Mouse (Mus musculus) midbrain, embryonic 15.5 days (tissue): Measurements from ENCODE around the gene Limch1. TPM values are rescaled to one million over a fixed set of nuclear protein-coding genes. Genes with fewer than 3 reads are reported as not detected.
A peak's percentile ranks its signal among the peaks of the same experiment; 100 is the strongest.

Experiments used
- ATAC-seq: fragments of 200-750 bp; cut with Nextera tagmentation; replicated peaks from 2 replicates; pipeline ENCODE4 v1.8.0; 2017; ENCODE audit warnings: moderate TSS enrichment
- H3K27ac ChIP-seq: fragments of 300-500 bp; sonication (generic); 2 replicates; pipeline ENCODE4 v1.5.1; 2015; ENCODE audit warnings: mild to moderate bottlenecking, inconsistent platforms
- H3K27me3 ChIP-seq: fragments of 300-500 bp; sonication (generic); replicated peaks from 2 replicates; pipeline ENCODE4 v1.6.1; 2015; ENCODE audit warnings: inconsistent platforms
- H3K36me3 ChIP-seq: fragments of 300-500 bp; sonication (generic); replicated peaks from 2 replicates; pipeline ENCODE4 v1.6.1; 2015; ENCODE audit warnings: inconsistent platforms
- H3K4me1 ChIP-seq: fragments of 300-500 bp; sonication (generic); 2 replicates; pipeline ENCODE4 v1.6.1; 2015; ENCODE audit warnings: inconsistent platforms
- H3K4me2 ChIP-seq: fragments of 300-500 bp; sonication (generic); 2 replicates; pipeline ENCODE4 v1.6.1; 2015; ENCODE audit warnings: inconsistent platforms, mild to moderate bottlenecking, moderate library complexity
- H3K4me3 ChIP-seq: fragments of 300-500 bp; sonication (generic); 2 replicates; pipeline ENCODE4 v1.5.1; 2015; ENCODE audit warnings: mild to moderate bottlenecking, inconsistent platforms
- H3K9ac ChIP-seq: fragments of 300-500 bp; sonication (generic); 2 replicates; pipeline ENCODE4 v1.6.1; 2015; ENCODE audit warnings: mild to moderate bottlenecking, inconsistent platforms
- H3K9me3 ChIP-seq: fragments of 300-500 bp; sonication (generic); 2 replicates; pipeline ENCODE4 v1.6.1; 2016; ENCODE audit warnings: inconsistent platforms
- WGBS: fragments of 180-500 bp; shearing (Covaris S2); methylation state at CpG from one replicate; pipeline ENCODE4 v1.1.7; 2015; ENCODE audit warnings: mixed read lengths; 5-methylcytosine and 5-hydroxymethylcytosine counted together
- polyA plus RNA-seq: library from polyadenylated mRNA; unstranded; fragments of >200 nt; fragmentation: Nextera tagmentation; extraction: Ambion mirVana; gene quantifications from 2 replicates; pipeline ENCODE4 v1.2.1, GENCODE M21; 2015

Gene Limch1
- 47.6 and 51.1 TPM in 2 replicates for polyA plus RNA-seq

DNA sequence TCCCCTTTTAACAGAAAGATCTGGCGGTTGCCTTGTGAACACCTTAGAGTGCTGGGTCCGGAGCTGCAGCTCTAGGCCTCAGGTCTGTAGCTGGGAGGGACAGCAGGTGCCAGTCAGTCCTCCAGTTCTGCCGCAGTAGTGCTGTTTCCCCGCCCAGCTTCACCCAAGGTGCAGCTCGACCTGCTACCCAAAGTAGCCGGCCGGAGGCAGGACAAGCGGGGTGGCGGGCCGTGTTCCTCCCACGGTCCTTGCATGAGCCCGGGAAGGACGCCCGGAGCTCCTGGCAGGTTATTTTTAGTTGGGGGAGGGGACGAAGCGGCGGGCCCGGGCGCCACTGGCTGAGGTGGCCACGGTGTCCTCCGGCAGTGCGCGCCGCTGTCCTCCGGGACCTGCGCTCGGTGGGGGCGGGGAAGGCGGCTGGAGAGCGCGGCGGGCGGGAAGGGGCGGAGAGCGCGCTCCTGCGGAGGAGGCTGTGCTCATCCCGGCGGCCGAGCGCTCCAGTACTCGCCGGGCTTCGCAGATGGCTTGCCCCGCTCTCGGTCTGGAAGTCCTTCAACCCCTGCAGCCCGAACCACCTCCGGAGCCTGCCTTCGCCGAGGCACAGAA, at the start of gene Limch1:
Limch1 (plus strand) TSS at position 438 of the 606 bp plus-strand sequence.
- Histone ChIP-seq H3K4me3 (peak within 1 kb of the TSS; percentile 62), H3K9ac (peak within 1 kb of the TSS; percentile 69), H3K36me3 (no peaks in the 10 kb centered on the region), H3K27me3 (no peaks in the 10 kb centered on the region), H3K9me3 (no peaks in the 10 kb centered on the region), H3K4me1 (peaks cover 33% of the 10 kb centered on the region), H3K27ac (peak within 1 kb of the TSS; percentile 86), H3K4me2 (peak within 1 kb of the TSS; percentile 80)
- ATAC-seq, result peak; percentile 84
- WGBS, result under 1% methylated on average over 48 of the region's 50 CpGs

DNA sequence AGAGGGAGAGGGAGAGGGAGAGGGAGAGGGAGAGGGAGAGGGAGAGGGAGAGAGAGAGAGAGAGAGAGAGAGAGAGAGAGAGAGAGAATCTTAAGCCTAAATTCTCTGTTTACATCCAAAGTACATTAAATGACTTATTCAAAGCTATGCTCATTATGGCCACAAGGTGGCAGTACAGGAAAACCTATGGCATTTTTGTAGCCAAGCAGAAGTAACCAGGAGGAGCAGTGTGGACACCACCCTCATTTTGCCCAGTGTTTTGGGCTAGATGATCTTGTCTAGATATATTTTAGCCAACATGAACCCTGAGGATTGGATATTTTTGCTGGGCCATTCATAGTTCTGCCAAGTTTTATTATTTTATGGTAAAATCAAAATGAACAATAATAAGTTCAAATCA, 48.5 kb upstream of the Limch1 start:
- no peak overlapping the region for H3K4me3 ChIP-seq
- no peak overlapping the region for H3K4me2 ChIP-seq
- no peak overlapping the region for H3K9ac ChIP-seq
- H3K4me1 ChIP-seq, result no peaks in the 10 kb centered on the region; the same call in 1 of the 2 replicates
- no peaks in the 10 kb centered on the region for H3K27me3 ChIP-seq
- no peak overlapping the region for H3K27ac ChIP-seq
- H3K9me3 ChIP-seq, result no peaks in the 10 kb centered on the region
- ATAC-seq, result 0 out of 2 replicates have a peak, but pooled peaks have one; percentile 25
- H3K36me3 ChIP-seq, result no peaks in the 10 kb centered on the region

DNA sequence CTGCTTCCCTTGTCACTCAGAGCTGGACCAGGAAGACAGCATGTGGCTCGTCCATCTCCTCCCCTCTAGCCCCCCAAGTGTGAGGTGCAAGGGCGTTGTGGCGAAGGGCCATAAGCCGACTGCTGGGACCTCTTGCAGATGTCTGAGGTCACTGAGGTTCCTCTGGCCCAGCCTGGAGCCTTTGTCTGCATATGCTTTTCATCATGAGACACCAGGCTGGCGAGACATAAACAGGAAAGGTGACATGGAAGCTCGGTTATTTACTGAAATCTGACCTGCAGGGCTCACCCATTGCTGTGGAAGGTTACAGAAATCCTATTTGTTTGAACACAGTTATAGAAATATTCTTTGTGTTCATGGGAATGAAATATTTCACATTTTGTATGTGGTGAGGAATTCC, 45.7 kb upstream of the Limch1 start:
- no peak for ATAC-seq
- WGBS, result 76% methylated on average over 6 of the region's 6 CpGs
- H3K27ac ChIP-seq, result no peak overlapping the region

DNA sequence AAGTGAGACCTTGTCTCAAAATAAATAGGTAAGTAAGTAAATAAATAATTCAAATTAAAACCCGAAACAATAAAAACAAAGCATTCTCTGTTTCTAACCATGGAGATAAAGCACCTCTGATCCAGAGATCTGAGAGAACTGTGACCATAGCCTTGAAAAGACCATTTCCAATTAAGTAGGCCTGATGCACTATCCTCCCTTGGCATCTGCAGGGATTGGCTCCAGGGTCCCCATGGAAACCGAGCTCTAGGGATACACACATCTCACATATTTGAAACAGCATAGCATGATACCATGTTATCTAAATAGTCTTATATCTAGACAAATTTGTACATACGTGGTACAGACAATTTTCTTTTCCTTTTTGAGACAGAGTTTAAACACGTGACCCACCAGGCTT, 43.7 kb upstream of the Limch1 start:
- Histone ChIP-seq H3K27me3 (no peaks in the 10 kb centered on the region), H3K36me3 (no peaks in the 10 kb centered on the region), H3K9ac (no peak overlapping the region), H3K4me2 (no peak overlapping the region), H3K4me3 (no peak overlapping the region), H3K9me3 (no peaks in the 10 kb centered on the region), H3K27ac (no peak overlapping the region), H3K4me1 (peaks cover 6% of the 10 kb centered on the region; the same call in 1 of the 2 replicates)
- WGBS, result 74% methylated on average over 4 of the region's 4 CpGs
- ATAC-seq, result no peak

More for the DNA sequence above, 45.7 kb upstream of the Limch1 start:
- Histone ChIP-seq H3K4me2 (no peak overlapping the region), H3K27me3 (no peaks in the 10 kb centered on the region), H3K9me3 (no peaks in the 10 kb centered on the region), H3K4me3 (no peak overlapping the region), H3K36me3 (no peaks in the 10 kb centered on the region), H3K4me1 (peaks cover 6% of the 10 kb centered on the region; the same call in 1 of the 2 replicates), H3K9ac (no peak overlapping the region)

DNA sequence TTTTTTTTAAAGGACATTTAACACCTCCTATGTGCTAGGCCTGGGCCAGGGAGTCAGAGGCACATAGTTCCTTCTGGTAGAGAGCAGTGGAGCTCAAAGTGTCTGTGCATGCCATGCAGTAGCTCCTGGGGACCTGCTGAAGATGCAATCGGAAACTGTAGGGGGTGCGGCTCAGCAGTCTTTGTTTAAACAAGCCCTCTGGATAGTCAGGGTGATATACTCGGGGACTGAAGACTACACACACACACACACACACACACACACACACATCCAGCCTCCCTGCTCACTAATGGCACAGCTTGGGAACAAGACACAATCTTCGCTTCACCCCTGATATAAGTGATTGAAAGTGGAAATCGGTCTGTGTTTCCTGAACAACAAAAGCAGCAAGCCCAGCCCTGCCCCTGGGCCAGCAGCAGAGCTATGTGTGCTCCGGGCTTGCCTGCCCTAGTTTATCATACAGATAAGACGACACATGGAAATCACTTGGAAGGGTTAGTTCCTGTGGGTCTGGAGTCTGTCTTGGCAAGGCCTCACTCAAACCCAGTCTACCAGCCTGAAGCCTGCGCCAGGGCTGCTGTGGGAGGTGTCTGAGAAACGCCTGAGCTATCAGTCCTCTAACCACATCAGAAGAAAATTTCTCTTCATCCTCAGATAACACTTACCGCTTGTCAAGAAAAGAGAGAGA, 42.2 kb upstream of the Limch1 start:
- Histone ChIP-seq H3K27me3 (no peaks in the 10 kb centered on the region), H3K4me2 (no peak overlapping the region), H3K27ac (no peak overlapping the region), H3K9ac (no peak overlapping the region), H3K36me3 (no peaks in the 10 kb centered on the region), H3K9me3 (no peaks in the 10 kb centered on the region), H3K4me3 (no peak overlapping the region), H3K4me1 (peaks cover 6% of the 10 kb centered on the region; the same call in 1 of the 2 replicates)
- 53% methylated on average over 10 of the region's 10 CpGs for WGBS
- ATAC-seq, result no peak

DNA sequence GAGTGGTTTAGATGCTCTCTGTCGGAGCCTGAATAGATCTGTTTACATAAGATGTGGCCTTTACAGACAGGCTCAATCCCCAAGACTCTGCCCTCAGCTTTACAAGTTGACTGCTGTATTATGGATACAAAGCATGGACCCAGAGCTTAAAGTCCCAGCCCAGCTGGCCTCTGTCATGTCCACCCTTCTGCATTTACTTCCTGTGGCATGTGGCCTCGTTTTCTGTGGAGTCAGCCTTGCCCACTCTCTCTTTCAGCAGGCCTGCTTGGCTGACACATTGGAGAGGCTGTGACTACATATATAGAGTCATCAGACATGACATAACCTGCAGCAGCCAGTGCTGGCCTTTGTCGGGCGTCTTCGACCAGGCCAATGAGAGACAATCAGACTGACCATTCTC, 37.8 kb upstream of the Limch1 start:
- H3K9ac ChIP-seq, result no peak overlapping the region
- no peak overlapping the region for H3K4me3 ChIP-seq
- H3K27ac ChIP-seq, result no peak overlapping the region
- peaks cover 6% of the 10 kb centered on the region; the same call in 1 of the 2 replicates for H3K4me1 ChIP-seq
- H3K27me3 ChIP-seq, result no peaks in the 10 kb centered on the region
- no peaks in the 10 kb centered on the region for H3K36me3 ChIP-seq
- no peaks in the 10 kb centered on the region for H3K9me3 ChIP-seq
- ATAC-seq, result no peak
- 78% methylated on average over 5 of the region's 5 CpGs for WGBS
- H3K4me2 ChIP-seq, result no peak overlapping the region

DNA sequence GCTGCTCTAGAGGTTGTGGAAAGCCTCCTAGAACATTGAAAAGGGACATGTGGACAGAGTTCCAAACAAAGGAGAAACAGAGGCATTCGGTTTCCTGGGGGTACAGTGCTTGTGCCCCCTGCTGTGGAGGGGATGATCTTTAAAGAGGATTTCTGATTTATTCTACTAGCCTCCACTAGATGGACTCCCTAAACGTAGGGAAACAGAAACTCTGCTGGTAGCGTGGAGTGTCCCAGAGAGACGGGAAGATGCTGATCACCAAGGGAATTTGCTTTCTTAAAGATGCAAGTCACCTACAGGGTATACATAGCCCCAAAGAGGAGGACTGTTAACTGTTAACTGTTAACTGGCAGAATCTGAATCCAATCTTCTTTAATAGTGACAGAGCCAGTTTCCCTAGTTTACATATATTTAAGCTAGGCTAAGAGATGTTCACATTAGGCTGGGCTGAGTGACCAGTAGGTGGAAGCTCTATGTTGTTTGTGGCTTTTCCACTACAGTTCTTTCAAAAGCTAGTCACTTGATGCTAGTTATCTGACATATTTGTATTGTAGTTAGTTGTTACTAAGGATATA, 35.1 kb upstream of the Limch1 start:
- Histone ChIP-seq H3K4me1 (no peaks in the 10 kb centered on the region), H3K9me3 (no peaks in the 10 kb centered on the region), H3K4me3 (no peak overlapping the region), H3K27ac (no peak overlapping the region), H3K27me3 (0 out of 2 replicates have a peak, but pooled peaks cover under 1% of the 10 kb centered on the region), H3K9ac (no peak overlapping the region), H3K36me3 (no peaks in the 10 kb centered on the region), H3K4me2 (no peak overlapping the region)
- ATAC-seq, result no peak; the same call in 1 of the 2 replicates
- WGBS, result 12% methylated on average over 4 of the region's 4 CpGs

DNA sequence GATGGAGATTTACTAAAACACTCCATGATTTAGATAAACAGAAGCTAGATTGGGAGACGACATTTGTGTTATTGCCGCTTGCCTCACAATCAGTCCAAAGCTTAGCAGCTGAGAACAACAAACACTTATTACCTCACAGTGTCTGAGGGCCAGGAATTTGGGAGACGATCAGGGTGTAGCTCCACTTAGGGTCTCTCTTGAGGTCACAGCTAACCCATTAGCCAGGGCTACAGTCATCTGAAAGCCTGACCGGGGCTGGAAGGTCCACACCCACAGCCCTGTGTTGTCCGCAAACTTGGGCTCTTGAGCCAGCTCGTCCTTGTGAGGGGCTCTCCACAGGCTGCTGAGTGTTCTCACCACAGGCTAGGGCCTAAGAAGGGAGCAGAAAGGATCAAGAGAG, 32.8 kb upstream of the Limch1 start:
- Histone ChIP-seq H3K27me3 (0 out of 2 replicates have a peak, but pooled peaks cover 4% of the 10 kb centered on the region), H3K4me3 (no peak overlapping the region), H3K9me3 (no peaks in the 10 kb centered on the region), H3K27ac (no peak overlapping the region), H3K4me1 (no peaks in the 10 kb centered on the region), H3K36me3 (no peaks in the 10 kb centered on the region), H3K9ac (no peak overlapping the region), H3K4me2 (no peak overlapping the region)
- ATAC-seq, result no peak
- WGBS, result 74% methylated on average over 6 of the region's 6 CpGs

DNA sequence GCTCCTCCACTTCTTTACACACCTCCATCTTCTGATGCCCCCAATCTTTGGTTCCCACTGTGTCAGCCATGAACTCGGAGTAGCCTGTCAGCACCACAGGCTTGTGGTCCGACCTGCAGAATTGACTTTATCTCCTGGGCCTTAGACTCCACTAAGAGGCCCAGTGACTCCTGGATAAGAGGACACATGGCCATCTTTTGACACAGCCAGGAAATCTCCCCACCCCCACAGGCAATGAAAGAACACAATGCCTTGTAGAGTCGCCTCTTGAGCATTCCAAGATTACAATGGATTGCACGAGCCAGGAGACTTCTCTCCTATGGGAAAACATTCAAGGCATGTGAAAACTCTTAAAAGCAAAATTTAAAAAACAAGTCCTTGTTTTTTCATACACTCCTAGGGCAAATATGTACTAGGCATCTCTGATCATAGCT, 30.1 kb upstream of the Limch1 start:
- Histone ChIP-seq H3K4me3 (no peak overlapping the region), H3K27ac (no peak overlapping the region)

DNA sequence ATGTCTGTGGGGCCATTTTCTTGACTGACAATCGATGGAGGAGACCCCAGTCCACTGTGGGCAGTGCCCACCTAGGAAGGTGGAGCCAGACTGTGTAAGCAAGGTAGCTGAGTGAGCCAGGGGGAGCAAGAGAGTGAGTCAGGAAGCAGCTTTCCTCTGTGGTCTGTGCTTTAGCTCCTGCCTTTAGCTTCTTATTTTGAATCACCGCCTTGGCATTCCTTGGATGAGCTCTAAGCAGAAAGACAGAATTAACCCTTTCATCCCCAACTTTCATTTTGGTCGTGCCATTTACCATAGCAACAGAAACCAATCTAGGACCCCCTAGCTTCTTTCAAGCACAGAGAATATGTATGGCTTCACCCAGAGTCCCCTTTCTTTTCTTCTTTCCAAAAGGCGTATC, 27.7 kb upstream of the Limch1 start:
- no peak for ATAC-seq
- Histone ChIP-seq H3K9me3 (no peaks in the 10 kb centered on the region), H3K4me1 (peaks cover 9% of the 10 kb centered on the region), H3K36me3 (no peaks in the 10 kb centered on the region), H3K27ac (no peak overlapping the region), H3K27me3 (0 out of 2 replicates have a peak, but pooled peaks cover 4% of the 10 kb centered on the region), H3K9ac (no peak overlapping the region), H3K4me3 (no peak overlapping the region), H3K4me2 (no peak overlapping the region)
- WGBS, result 42% methylated on average over 4 of the region's 4 CpGs

More for the DNA sequence above, 30.1 kb upstream of the Limch1 start:
- Histone ChIP-seq H3K36me3 (no peaks in the 10 kb centered on the region), H3K4me2 (no peak overlapping the region), H3K4me1 (no peaks in the 10 kb centered on the region), H3K9ac (no peak overlapping the region), H3K9me3 (no peaks in the 10 kb centered on the region), H3K27me3 (0 out of 2 replicates have a peak, but pooled peaks cover 4% of the 10 kb centered on the region)
- 52% methylated on average over 4 of the region's 4 CpGs for WGBS
- ATAC-seq, result no peak

DNA sequence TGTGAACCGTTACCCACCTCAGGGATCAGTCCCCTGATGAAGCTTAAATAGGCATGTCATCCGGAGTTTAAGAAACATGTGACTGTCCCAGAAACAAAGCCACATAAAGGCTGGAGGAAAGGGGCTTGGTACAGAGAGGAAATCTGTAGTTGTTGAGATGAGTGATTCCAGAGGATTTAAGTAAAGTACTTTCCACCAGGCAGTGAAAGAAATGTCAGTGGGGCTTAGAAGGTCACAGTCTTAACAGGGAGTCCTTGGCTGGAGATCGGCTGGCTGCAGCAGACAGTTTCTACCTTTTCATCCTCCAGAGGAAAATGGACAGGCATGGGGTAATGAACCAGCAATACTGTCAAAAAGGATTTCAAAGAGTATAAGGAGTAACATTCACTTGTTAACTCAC, 27.2 kb upstream of the Limch1 start:
- Histone ChIP-seq H3K36me3 (no peaks in the 10 kb centered on the region), H3K9me3 (no peaks in the 10 kb centered on the region), H3K27ac (no peak overlapping the region), H3K9ac (no peak overlapping the region), H3K4me1 (peaks cover 14% of the 10 kb centered on the region), H3K4me2 (no peak overlapping the region), H3K27me3 (0 out of 2 replicates have a peak, but pooled peaks cover 4% of the 10 kb centered on the region), H3K4me3 (no peak overlapping the region)
- ATAC-seq, result no peak
- 16% methylated on average over 3 of the region's 3 CpGs for WGBS

DNA sequence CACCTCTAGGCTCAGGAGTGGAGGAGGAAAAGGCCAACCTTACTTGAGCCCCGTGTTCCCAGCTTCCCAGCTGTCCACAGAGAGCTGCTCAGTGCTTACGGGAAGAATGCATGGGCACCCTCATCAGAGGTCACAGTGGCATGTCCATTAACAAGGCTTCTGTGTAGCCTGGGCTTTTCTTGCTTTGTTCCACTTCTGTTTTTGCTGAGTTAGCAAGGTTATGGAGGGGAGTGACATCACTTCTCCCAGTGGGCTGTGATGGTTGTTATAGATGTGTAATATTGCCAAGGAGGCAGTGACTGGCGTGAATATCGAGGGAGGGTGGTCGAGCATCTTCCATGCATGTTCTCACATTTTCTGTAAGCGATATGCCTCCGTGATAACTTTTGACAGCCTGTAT, 26.7 kb upstream of the Limch1 start:
- 76% methylated on average over 7 of the region's 7 CpGs for WGBS

More for the DNA sequence above, 26.7 kb upstream of the Limch1 start:
- Histone ChIP-seq H3K4me2 (no peak overlapping the region), H3K9me3 (no peaks in the 10 kb centered on the region), H3K36me3 (no peaks in the 10 kb centered on the region), H3K27ac (no peak overlapping the region), H3K27me3 (0 out of 2 replicates have a peak, but pooled peaks cover 4% of the 10 kb centered on the region), H3K4me3 (no peak overlapping the region), H3K4me1 (peaks cover 18% of the 10 kb centered on the region), H3K9ac (no peak overlapping the region)
- no peak for ATAC-seq
